Mouse (Mus musculus) small intestine, adult 2 months (tissue): Measurements from ENCODE around the gene Slc25a19.

Experiments used
- CTCF ChIP-seq: fragments of 200-500 bp; IDR thresholded peaks from 2 replicates; pipeline ENCODE4 v1.5.1; 2012; ENCODE audit warnings: low read depth, mild to moderate bottlenecking, control low read depth, inconsistent platforms, low read length, moderate library complexity, mixed read lengths; ENCODE audit not compliant: insufficient replicate concordance, insufficient read length; ENCODE audit errors: extremely low read depth
- POLR2A ChIP-seq: fragments of 200-500 bp; IDR thresholded peaks from 2 replicates; pipeline ENCODE4 v1.6.1; 2012; ENCODE audit warnings: low read depth, mild to moderate bottlenecking, control low read depth, inconsistent platforms, low read length, moderate library complexity

DNA sequence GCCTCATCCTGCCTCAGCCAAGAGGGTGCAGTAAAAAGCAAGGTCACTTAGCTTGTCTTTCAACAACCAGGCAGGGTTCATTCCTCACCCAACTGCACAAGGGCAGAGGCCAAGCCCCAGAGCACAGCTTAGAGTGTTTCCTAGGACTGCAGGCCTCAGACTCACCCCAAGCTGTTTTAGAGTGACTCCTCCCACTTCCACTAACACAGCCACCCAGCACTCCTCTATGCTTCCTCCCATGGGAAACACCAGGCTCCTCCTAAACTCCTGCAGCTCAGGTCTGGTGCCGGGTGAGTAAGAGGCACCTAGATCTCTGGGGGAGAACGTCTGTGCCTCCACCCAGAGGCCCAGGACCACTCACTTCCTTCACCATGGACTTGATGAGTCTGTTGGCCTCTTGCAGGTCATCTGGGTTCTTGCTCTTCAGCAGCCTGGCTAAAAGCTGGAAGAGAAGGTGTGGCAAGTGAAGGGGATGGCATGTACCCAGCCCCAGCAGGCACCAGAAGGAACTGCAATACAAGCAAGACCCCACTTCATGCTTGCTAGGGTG lies 37.5 kb downstream of the Slc25a19 start:
- TF ChIP-seq CTCF (no peak), POLR2A (no peak)
